Mouse (Mus musculus) stomach, embryonic 16.5 days (tissue): ENCODE data around the gene Fam69b. TPM values are rescaled to one million over a fixed set of nuclear protein-coding genes. Genes with fewer than 3 reads are reported as not detected.

Source experiments
- ATAC-seq: fragments of 200-750 bp; cut with Nextera tagmentation; 2 replicates; pipeline ENCODE4 v1.8.0; 2017; ENCODE audit warnings: moderate number of reproducible peaks, moderate TSS enrichment; ENCODE audit not compliant: insufficient read depth, low FRiP score
- H3K27ac ChIP-seq: fragments of 300-500 bp; sonication (generic); 2 replicates; pipeline ENCODE4 v1.5.1; 2014; ENCODE audit warnings: low read length
- H3K27me3 ChIP-seq: fragments of 300-500 bp; sonication (generic); 2 replicates; pipeline ENCODE4 v1.6.1; 2014; ENCODE audit warnings: low read length, control low read depth, mixed read lengths; ENCODE audit not compliant: control insufficient read depth, insufficient read depth
- H3K36me3 ChIP-seq: fragments of 300-500 bp; sonication (generic); 2 replicates; pipeline ENCODE4 v1.6.1; 2014; ENCODE audit warnings: low read length; ENCODE audit not compliant: control insufficient read depth, insufficient read depth
- H3K4me1 ChIP-seq: fragments of 300-500 bp; sonication (generic); 2 replicates; pipeline ENCODE4 v1.6.1; 2014; ENCODE audit warnings: low read length, control low read depth, mixed read lengths; ENCODE audit not compliant: control insufficient read depth, insufficient read depth
- H3K4me2 ChIP-seq: fragments of 300-500 bp; sonication (generic); 2 replicates; pipeline ENCODE4 v1.6.1; 2014; ENCODE audit warnings: low read depth, low read length, mixed read lengths
- H3K4me3 ChIP-seq: fragments of 300-500 bp; sonication (generic); replicated peaks from 2 replicates; pipeline ENCODE4 v1.5.1; 2014; ENCODE audit warnings: mild to moderate bottlenecking, low read length
- H3K9ac ChIP-seq: fragments of 300-500 bp; sonication (generic); 2 replicates; pipeline ENCODE4 v1.6.1; 2014; ENCODE audit warnings: low read length
- H3K9me3 ChIP-seq: fragments of 300-500 bp; sonication (generic); replicated peaks from 2 replicates; pipeline ENCODE4 v1.6.1; 2016; ENCODE audit warnings: low read length, control low read depth; ENCODE audit not compliant: control insufficient read depth
- WGBS: fragments of 180-500 bp; shearing (Covaris S2); extraction: QIAGEN DNeasy Blood & Tissue Kit; methylation state at CpG from one replicate; pipeline ENCODE4 v1.1.7; 2014; 5-methylcytosine and 5-hydroxymethylcytosine counted together
- polyA plus RNA-seq: library from polyadenylated mRNA; unstranded; fragments of >200 nt; fragmentation: Nextera tagmentation; extraction: Ambion mirVana; gene quantifications from 2 replicates; pipeline ENCODE4 v1.2.1, GENCODE M21; 2015

Gene Fam69b
- polyA plus RNA-seq, 1 experiment from 2014 or later, result 27.3 TPM

- peak; percentile 89 for ATAC-seq
Observed at GRCm38 (mm10) chr2:26611054-26611453, 17.2 kb upstream of the Fam69b start.

GRCm38 (mm10) chr2:26611896-26612295 lies 16.4 kb upstream of the Fam69b start:
- ATAC-seq, result no peak
- Histone ChIP-seq H3K27ac (peak overlapping the region; percentile 54; the same call in 1 of the 2 replicates), H3K4me3 (no peak overlapping the region), H3K36me3 (no peaks in the 10 kb centered on the region), H3K4me2 (no peak overlapping the region), H3K9me3 (no peaks in the 10 kb centered on the region), H3K27me3 (no peaks in the 10 kb centered on the region), H3K9ac (no peak overlapping the region), H3K4me1 (peaks cover 11% of the 10 kb centered on the region)

More at GRCm38 (mm10) chr2:26611054-26611453, 17.2 kb upstream of the Fam69b start:
- peak overlapping the region; percentile 54 for H3K27ac ChIP-seq
- no peak overlapping the region for H3K9ac ChIP-seq
- no peaks in the 10 kb centered on the region for H3K27me3 ChIP-seq
- no peak overlapping the region for H3K4me3 ChIP-seq
- H3K9me3 ChIP-seq, result no peaks in the 10 kb centered on the region
- H3K4me2 ChIP-seq, result no peak overlapping the region
- no peaks in the 10 kb centered on the region for H3K36me3 ChIP-seq
- H3K4me1 ChIP-seq, result peaks cover 18% of the 10 kb centered on the region

GRCm38 (mm10) chr2:26614903-26615302 lies 13.4 kb upstream of the Fam69b start:
- Histone ChIP-seq H3K4me1 (no peaks in the 10 kb centered on the region), H3K4me2 (no peak overlapping the region), H3K9me3 (no peaks in the 10 kb centered on the region), H3K27ac (no peak overlapping the region), H3K27me3 (no peaks in the 10 kb centered on the region), H3K4me3 (no peak overlapping the region), H3K36me3 (no peaks in the 10 kb centered on the region), H3K9ac (no peak overlapping the region)
- no peak for ATAC-seq
- 79% methylated on average over 5 of the region's 5 CpGs for WGBS

GRCm38 (mm10) chr2:26615459-26616124 lies 12.7 kb upstream of the Fam69b start:
- Histone ChIP-seq H3K9ac (no peak overlapping the region), H3K4me2 (no peak overlapping the region), H3K4me1 (no peaks in the 10 kb centered on the region), H3K27me3 (no peaks in the 10 kb centered on the region), H3K9me3 (no peaks in the 10 kb centered on the region), H3K27ac (no peak overlapping the region), H3K36me3 (no peaks in the 10 kb centered on the region), H3K4me3 (no peak overlapping the region)
- ATAC-seq, result no peak
- WGBS, result 81% methylated on average over 4 of the region's 4 CpGs

GRCm38 (mm10) chr2:26617331-26617730 lies 10.9 kb upstream of the Fam69b start:
- Histone ChIP-seq H3K4me3 (no peak overlapping the region), H3K9me3 (no peaks in the 10 kb centered on the region), H3K4me1 (no peaks in the 10 kb centered on the region), H3K4me2 (no peak overlapping the region), H3K27ac (no peak overlapping the region), H3K9ac (no peak overlapping the region), H3K36me3 (no peaks in the 10 kb centered on the region), H3K27me3 (no peaks in the 10 kb centered on the region)
- 76% methylated on average over 6 of the region's 6 CpGs for WGBS
- ATAC-seq, result no peak

GRCm38 (mm10) chr2:26617928-26618327 lies 10.3 kb upstream of the Fam69b start:
- Histone ChIP-seq H3K27me3 (no peaks in the 10 kb centered on the region), H3K9ac (no peak overlapping the region), H3K4me3 (no peak overlapping the region), H3K36me3 (no peaks in the 10 kb centered on the region), H3K27ac (no peak overlapping the region), H3K4me2 (no peak overlapping the region), H3K4me1 (no peaks in the 10 kb centered on the region), H3K9me3 (no peaks in the 10 kb centered on the region)
- WGBS, result 54% methylated on average over 7 of the region's 7 CpGs
- no peak for ATAC-seq

GRCm38 (mm10) chr2:26621246-26621645 lies 7.0 kb upstream of the Fam69b start:
- 48% methylated on average over 2 of the region's 2 CpGs for WGBS
- Histone ChIP-seq H3K9me3 (no peaks in the 10 kb centered on the region), H3K4me1 (no peaks in the 10 kb centered on the region), H3K4me3 (no peak overlapping the region), H3K9ac (no peak overlapping the region), H3K4me2 (no peak overlapping the region), H3K36me3 (no peaks in the 10 kb centered on the region), H3K27ac (no peak overlapping the region), H3K27me3 (no peaks in the 10 kb centered on the region)
- no peak; the same call in 1 of the 2 replicates for ATAC-seq

- Histone ChIP-seq H3K27ac (no peak overlapping the region), H3K27me3 (no peaks in the 10 kb centered on the region), H3K36me3 (no peaks in the 10 kb centered on the region), H3K9ac (no peak overlapping the region), H3K9me3 (no peaks in the 10 kb centered on the region), H3K4me3 (no peak overlapping the region), H3K4me1 (peaks cover 5% of the 10 kb centered on the region; the same call in 1 of the 2 replicates), H3K4me2 (no peak overlapping the region)
- no peak for ATAC-seq
- 52% methylated on average over 5 of the region's 5 CpGs for WGBS
Observed at GRCm38 (mm10) chr2:26622984-26623383, 5.3 kb upstream of the Fam69b start.

- Histone ChIP-seq H3K27me3 (no peaks in the 10 kb centered on the region), H3K9ac (no peak overlapping the region), H3K9me3 (no peaks in the 10 kb centered on the region), H3K27ac (no peak overlapping the region), H3K4me2 (no peak overlapping the region), H3K36me3 (no peaks in the 10 kb centered on the region), H3K4me3 (no peak overlapping the region), H3K4me1 (peaks cover 19% of the 10 kb centered on the region; the same call in 1 of the 2 replicates)
- WGBS, result 71% methylated on average over 3 of the region's 3 CpGs
- no peak for ATAC-seq
Observed at GRCm38 (mm10) chr2:26625419-26625818, 2.8 kb upstream of the Fam69b start.
